Mouse (Mus musculus) A20 (cell line): ENCODE measurements around the gene Sln.

Source experiments
- DNase-seq: peaks from one replicate; pipeline ENCODE4 v3.0.0-alpha.2; 2011; ENCODE audit warnings: low read depth, low spot score

Sln gene

DNA sequence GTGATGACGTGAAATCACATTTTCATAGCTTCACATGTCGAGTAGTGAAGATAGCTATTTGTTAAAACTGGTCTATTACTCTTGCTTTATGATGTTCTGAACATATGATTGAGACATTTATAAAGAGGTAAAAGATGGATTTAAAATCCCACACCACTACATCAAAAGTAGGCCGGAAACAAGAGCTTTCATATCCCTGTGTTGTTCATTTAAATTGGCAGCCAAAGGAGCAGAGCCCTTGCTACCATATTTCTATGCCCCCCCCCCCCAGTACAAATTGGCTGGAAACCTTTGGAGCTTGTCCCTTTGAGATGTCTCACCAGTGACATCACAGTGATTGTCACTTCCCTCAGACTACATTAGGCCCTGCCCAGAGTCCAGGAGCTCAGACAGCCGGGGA lies at the start of gene Sln:
Sln (plus strand) TSS at position 301 of the 400 bp plus-strand sequence.
- no peak for DNase-seq

DNA sequence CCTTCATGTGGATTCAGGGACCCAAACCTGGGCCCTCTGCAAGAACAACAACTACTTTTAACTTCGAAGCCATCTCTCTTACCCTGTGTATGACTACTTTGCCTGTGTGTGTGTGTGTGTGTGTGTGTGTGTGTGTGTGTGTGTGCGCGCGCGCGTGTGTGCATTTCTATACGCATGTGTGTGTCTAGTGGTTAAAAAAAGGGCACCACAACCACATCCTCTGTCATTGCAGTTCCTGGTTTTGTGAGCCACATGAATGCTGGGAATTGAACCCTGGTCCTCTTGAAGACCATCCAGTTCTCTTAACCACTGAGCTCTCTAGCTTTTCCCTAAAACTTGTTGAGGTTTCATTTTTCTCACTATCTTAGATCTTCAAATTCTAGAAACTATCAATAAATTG lies 47.0 kb upstream of the Sln start:
- DNase-seq = no peak

DNA sequence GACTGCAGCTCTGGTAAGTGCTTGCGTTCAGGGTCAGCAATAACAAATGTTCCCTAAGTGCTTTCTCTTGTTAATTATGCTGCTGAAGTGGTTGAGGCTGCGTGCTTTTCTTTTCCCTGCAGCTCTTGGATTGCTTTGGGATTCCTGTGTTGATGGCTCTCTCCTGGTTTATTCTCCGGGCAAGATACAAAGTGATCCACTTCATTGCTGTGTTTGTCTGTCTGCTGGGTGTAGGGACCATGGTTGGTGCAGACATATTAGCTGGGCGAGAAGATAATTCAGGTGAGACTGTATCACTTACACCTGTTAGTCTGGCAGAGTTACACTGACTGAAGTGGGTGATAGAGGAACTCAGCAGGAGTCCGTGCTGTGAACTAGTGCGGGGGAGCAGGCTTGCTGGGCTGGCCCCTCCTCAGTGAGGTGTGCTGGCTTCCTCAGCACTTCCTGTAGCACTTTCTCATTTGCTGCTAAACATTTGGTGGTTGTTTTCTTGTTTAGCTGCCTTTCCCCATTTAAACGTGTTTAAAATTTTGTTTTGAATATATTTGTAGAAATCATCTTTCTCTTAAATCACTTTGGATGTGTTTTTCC lies 43.4 kb upstream of the Sln start:
- peak; percentile 43 for DNase-seq

DNA sequence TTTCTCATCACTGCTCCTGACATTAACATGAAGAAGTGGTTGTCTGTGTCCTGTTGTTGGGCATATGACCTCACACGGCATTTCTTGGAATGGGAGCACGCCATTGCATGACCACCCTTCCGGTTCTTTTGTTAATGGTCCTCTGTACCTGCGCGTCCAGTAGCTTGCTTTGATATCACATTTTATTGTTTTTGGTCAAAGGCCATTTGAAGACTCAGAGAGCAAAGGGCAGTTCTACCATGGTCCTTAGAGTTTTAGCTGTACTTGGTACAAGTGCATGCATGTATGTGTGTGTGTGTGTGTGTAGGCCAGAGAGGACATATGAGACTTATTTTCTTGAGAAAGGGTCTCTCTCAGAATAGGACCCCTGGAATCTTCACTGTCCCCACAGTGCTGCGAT lies 36.5 kb upstream of the Sln start:
- DNase-seq = no peak

DNA sequence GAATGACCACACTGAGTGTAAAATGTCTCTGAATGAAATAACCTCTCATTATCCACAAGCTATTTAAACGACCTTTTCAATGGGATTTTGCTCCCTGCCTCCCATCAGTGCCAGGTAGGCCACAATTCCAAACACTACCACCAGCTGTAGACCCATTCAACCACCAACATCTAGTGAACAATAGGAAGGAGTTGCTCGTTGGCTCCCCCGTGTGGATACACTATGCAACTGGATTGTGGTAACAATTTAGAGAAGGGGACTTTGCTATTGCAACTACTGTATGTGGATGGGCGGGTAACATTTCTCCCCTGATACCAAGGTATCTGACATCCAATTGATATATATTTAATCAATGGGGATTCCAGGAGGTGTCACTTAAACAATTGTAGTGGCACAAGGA lies 31.2 kb upstream of the Sln start:
- peak; percentile 64 for DNase-seq

DNA sequence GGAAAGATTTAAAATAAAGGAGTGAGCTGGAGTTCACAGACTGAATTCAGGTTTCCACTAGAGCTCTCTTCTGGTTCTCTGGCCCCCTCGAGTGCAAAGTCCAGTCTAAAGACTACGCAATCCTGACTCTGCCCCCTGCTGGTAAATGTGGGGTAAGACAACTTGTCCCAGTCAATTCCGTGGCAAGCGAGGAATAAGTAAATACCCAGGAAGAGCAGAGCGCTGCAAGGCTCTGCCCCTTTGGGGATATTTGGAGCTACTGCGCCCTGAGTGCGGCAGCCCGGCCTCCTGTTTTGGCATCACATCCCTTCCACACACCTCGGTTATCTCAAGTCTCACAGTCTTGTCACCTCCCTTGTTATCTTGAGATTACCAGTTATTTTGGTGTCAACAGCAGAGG lies 24.6 kb upstream of the Sln start:
- DNase-seq = peak; percentile 49

DNA sequence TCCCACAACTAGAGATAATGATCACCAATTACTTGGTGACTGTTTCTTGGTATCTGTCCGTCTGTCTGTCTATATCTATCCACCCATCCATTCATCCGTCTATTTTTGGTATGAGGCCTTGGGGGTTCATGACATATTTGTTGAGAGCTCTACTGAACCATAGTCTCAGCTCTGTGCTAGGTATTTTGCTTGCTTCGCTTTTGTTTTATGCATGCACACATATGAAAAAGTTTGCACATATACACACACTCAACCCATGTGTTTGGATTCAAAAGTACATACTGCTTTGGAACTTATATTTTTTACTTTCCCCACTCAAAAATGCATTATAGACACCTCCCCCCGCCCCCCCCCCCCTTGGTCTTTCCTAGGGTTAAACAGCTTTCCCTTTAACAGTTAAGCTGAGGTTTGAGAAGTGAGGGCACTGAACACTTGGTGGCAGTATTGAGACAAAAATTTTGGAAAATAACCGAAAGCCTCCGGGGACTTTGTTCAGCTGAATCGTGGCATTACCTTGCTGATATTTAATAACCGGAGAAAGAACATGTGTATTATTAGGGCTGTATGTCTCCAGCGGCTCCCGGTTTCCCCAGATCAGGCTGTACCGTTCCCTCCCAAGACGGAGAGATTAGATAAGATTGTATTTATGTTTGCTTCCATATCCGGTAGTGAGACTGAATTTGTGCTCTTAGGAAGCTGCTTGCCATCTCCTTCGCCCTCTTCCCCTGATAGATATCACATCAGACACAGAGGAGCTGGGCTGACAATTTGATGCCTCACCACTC lies 20.7 kb upstream of the Sln start:
- DNase-seq = peak; percentile 73

DNA sequence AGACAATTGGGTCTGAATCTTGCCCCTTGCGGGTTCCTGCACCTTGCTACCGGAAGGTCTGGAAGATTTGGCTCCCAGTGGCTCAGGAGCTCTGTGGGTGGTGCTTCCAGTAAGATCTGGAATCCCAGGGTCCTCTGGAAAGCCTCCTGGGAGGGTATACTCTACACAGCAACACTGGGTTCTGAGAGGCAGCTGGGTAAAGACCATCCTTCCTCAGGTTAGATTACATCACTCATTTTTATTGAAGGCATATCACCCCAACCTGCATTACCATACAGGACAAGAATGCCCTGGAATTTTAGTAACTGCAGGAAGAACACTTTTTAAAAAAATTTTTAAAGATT lies 20.1 kb upstream of the Sln start:
- no peak for DNase-seq

DNA sequence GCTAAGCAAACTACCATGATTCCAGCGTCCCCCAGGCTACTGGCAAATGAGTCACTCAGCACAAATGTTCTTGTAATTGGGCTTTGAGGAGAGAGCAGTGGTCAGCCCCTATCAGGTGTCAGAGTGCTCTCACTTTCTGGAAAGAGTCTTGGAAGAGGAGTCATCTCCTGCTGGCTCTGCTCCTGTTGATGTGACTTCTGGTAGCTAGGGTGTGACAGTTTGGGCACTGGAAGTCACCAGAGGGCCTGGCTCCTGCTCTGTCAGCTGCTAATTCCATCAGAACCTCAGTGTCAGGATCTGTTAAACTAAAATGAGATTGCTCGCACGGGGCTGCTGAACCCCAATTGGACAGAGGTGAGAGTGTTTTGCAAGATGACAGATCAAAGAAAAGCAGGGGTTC lies 14.9 kb upstream of the Sln start:
- DNase-seq = no peak

DNA sequence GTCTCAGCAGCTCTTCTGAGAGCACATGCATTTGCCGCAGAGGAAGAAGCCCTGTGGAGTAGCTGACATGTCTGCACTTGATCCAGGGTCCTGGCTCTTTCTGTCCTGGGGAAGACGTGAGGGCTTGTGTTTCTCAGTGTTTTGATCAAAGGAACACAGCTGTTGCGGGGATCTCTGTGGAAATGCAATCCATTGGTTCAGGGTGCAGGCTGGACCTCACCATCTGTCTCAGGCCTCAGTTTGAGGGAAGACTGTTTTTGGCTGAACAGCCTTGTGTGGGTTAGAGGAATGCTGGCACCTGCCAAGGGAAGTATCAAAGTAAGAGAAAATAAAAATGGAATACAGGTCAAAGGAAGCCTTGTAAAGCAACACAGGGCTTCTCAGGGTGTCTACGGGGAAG lies 14.0 kb upstream of the Sln start:
- no peak for DNase-seq

DNA sequence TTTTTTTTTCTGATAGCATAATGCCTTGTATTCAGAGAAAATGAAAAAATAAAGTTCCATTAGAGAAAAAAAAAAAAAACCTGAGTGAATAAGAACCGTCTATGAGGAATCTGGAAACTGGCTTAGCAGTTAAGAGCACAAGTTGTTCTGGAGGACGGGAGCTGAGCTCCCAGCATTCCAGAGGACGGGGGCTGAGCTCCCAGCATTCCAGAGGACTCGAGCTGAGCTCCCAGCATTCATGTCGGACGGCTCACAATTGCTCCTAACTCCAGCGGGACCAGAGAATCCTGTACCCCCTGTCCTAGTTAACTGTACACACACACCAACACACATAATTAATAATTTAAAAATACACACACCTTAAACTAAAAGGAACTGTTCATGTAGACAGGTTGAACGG lies 11.1 kb upstream of the Sln start:
- no peak for DNase-seq

DNA sequence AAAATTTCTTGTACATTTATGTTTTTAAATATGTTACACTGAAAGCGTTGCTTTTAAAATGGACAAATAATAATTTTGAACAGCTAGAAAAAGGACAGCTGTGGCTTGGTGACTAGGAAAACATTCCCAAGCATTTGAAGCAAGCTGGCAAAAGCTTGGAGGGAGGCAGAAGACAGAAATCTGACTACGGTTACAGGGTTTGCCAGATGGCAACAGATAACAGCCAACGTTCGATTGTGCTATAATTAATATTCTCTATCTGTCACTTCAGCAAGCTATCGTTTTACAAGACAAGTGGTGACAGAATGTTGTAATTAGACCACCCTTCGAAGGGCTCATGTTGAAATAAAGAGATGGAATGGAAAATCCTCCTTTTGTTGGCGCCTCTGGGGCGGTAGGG lies 1.4 kb upstream of the Sln start:
- no peak for DNase-seq

DNA sequence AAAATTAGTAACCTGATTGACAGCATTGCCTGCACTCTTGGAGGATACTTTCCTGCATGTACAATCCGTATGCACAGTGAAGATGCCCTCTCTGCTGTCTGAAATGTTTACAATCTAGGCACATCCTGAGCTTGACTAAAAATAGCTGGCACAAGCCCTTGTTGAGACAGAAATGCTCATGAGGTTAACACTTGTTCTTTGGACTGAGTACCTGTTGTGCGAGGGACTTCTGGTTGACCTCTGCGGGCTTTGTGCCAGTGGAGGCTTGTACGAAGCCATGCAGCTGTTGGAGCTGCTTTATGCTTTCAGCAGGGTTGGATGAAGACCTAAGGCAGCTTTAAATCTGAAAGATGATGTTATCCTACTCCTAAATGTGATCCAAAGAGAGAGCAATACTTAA lies 2.2 kb downstream of the Sln start:
- DNase-seq = no peak

DNA sequence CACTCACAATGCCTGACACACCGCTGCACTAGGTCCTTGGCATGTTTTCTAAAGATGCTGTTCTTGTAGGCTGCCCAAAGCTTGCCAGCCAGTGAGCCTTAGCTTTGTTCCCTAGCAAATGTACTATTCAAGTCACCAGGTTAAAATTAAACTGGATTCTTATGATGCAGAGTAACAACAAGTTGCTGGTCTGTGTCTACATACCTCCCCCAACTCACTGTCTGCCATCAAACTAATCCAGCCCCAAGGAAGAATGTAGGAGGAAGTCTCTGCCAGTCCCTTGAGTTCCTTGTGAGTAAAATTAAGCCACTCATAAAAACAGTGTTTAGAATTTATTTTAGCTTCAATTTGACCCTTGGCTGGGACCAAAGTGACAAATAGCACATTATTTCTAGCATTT lies 3.7 kb downstream of the Sln start:
- no peak for DNase-seq

DNA sequence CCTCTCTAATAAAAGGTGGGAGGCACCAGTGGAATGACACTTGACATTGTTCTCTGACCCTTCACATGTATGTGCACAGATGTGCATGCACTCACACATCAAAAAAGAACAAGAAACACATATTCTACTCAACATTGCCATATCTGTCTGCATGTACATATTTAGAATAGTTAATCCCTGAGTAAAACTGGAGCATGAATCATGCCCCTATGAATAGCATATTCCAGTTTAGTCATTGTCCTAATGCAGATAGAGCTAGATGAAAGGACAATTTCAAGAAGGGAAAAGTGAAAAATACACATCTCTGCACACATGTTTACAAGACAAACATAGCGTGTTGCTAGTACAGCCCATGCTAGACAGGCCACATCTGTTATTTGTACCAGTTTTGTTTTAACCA lies 4.6 kb downstream of the Sln start:
- DNase-seq = no peak

DNA sequence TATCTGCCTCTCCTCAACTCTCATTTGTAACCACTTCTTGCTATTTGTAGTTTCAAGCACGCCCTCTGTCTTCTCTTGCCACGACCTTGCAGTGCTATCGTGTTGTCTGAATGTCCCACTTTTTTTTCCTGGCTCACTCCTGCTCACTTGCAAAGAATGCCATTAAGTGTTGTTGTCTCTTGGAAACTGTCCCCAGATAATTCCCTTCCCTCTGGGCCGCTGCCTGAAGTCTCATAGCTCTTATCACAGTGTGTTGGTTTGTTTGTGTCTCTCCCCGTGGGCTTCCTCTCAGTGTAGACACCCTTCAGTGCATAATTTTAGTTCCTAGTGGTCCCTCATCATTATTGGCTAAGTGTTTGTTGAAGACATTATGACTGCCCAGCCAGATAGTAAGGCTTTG lies 7.9 kb downstream of the Sln start:
- DNase-seq = no peak

DNA sequence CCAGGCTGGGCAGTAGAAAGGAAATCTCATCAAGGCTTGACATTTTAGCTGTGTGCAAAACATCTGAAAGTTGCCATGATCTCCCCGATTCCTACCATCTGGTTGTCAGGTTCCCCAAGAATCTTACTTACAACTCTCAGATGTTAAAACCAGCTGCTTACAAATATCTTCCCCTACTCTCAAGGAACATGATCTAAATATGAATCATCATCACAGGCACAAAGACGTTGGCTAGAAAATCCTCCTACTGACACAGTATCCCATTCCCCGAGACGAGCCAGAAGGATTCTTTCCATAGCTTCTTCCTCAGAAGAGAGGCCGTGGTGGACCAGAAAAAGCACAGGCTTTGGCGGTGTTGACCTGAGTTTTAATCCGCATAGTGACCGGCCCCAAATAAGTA lies 23.3 kb downstream of the Sln start:
- no peak for DNase-seq

DNA sequence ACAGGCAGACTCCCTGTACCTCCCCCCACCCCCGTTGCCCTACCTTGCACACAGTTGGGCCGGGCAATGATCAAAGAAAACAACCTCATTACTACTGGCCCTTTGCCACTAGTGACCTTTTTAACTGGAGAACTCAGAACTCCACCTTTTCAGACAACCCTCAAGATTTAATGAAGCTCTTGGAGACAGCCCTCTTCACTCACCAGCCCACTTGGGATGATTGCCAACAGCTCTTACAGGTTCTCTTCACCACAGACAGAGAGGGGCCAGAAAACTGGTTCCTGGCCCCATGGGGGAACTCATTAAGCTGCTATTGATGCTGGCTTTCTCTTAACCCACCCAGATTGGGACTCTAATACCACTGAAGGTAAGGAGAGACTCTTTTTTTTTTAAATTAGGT lies 27.5 kb downstream of the Sln start:
- DNase-seq = no peak

DNA sequence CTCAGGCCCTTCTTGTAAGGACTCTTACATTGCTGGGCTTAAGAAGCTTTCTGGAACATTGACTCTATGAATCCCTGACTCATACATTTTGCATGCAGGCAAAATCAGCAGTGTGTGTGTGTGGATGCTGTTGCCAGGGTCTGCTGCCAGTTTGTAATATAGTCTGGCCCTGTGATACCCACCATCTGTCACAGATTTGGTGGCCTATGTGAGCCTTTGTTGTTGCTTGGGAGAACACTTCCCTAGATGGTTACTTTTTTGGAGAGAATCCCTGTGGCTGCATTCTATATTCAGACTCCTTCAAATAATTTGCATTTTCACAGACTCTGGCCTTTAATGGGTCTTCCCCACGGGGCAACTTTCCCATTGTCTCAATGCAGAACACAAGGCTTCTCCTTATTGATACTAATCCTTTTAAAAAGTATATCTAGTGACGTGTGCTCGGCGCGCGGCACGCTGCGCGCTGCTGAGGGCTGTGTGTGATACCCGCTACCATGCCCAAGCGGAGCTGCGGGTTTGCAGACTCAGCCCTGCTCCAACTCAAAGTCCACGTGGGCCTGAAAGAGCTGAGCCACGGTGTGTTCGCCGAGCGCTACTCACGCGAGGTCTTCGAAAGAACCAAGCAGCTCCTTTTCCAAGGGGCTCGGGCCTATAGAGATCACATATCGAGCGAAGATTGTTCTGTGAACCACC lies 33.8 kb downstream of the Sln start:
- no peak for DNase-seq

DNA sequence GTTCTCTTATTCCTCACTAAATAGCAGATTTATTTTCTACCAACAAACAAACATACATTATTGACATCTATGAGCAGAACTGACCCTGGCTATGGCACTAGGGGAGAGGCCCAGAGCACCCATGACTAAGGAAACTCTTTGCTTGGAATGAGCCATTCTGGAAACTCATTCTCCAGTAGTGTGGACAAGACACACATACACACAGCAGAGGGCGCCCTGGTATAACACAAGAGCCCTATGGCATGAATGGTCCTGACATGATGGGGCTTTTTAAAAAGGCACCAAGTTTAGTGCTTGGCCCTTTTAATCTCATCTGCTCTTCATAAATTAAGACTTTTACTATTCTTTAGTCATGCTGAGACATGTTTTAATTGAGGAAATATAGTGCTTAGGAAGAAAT lies 40.1 kb downstream of the Sln start:
- peak; percentile 51 for DNase-seq

DNA sequence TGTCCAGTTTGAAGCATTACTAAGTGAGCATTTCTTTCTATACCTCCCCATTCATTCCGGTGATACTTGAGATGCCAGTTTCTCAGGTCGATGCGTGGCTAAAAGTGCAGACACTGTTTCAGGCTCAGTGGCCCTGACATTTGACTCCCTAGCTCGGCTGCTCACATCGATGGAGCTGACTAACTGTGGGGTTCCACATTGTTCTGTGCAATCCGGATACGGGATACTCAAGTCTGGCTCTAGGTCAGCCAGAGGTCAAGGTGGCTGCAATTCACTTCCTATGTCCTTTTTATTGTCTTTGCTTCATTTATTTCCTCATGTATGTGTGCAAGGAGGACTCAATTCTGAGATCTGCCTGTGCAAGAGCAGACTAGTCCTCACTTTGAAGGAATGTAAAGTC lies 45.9 kb downstream of the Sln start:
- no peak for DNase-seq

DNA sequence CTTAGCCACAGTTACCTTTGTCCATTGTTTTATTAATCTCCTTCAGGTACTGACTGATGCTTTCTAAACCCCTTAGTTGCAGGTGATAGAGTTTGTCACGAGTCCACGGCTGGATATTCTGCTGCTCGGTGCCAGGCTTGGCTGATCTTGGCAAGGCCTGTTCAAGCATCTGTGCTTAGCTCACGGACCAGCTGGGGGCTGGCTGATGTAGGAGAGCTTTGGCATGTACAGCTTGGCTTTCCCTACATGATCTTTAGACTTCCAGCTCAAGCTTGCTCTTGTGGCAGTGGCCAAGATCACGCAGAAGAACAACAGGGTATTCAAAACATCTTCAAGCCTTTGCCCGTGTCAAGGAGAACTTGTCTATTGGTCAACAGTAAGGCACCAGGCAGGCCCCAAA lies 49.9 kb downstream of the Sln start:
- no peak for DNase-seq

DNA sequence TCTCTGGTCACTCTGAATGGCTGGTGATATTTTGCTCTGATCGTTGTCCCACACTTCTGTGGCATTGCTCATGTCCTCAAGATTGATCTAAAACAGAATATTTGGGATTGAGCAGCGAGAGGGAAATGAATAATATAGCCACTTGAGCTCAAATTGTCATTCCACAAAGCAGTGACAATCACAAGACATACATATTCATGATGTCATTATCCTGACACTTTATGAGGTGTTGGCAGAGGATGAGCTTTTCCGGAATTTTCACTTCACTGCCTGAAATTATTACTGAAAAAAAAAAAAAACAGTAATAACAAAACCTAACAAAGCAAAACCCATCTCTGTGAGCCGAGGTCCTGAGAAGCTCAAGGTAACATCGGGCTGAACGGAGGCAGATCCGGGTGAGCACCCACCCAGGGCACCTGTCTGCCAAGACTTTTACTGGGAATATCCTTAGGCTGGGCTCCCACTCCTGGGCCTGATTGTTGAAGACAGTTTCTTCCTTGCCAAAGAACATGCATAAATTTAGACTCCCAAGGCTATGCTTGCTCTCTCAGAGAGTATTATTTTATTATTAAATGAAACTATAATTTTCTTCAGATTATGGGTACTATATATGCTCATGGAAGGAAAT lies 53.4 kb downstream of the Sln start:
- no peak for DNase-seq
